Mouse (Mus musculus) ES-E14 (cell line): Measurements from ENCODE around the gene Epas1. TPM values are rescaled to one million over a fixed set of nuclear protein-coding genes. Genes with fewer than 3 reads are reported as not detected.

Experiments used
- DNase-seq: peaks from one replicate; pipeline ENCODE4 v3.0.0-alpha.2; 2013; ENCODE audit warnings: low read depth, low spot score
- H3K27ac ChIP-seq: 2 replicates; pipeline ENCODE4 v1.5.1; 2012; ENCODE audit warnings: low read depth, mild to moderate bottlenecking, low read length, moderate library complexity, mixed read lengths; ENCODE audit not compliant: poor library complexity, insufficient read depth, severe bottlenecking
- H3K36me3 ChIP-seq: 2 replicates; pipeline ENCODE4 v1.6.1; 2012; ENCODE audit warnings: mild to moderate bottlenecking, low read length, moderate library complexity, mixed read lengths; ENCODE audit not compliant: control insufficient read depth, poor library complexity, insufficient read depth, severe bottlenecking
- H3K4me1 ChIP-seq, 2 experiments: fragments of 150-350 bp in 1 of 2; sonication (generic) in 1 of 2; 2 replicates each; pipeline ENCODE4 v1.6.1; 2012; ENCODE audit warnings: low read length in 2 of 2, mild to moderate bottlenecking in 1 of 2, mixed read lengths in 1 of 2; ENCODE audit not compliant: control insufficient read depth in 2 of 2, insufficient read depth in 2 of 2, poor library complexity in 1 of 2
- H3K4me3 ChIP-seq, 2 experiments: fragments of 150-350 bp in 1 of 2; sonication (generic) in 1 of 2; 2 replicates each; pipeline ENCODE4 v1.5.1; 2012; ENCODE audit warnings: low read length in 2 of 2, low read depth in 1 of 2, mild to moderate bottlenecking in 1 of 2, mixed read lengths in 1 of 2; ENCODE audit not compliant: insufficient read depth in 1 of 2, poor library complexity in 1 of 2, severe bottlenecking in 1 of 2
- H3K9ac ChIP-seq: 2 replicates; pipeline ENCODE4 v1.6.1; 2012; ENCODE audit warnings: low read depth, mild to moderate bottlenecking, low read length, mixed read lengths; ENCODE audit not compliant: poor library complexity, insufficient read depth, severe bottlenecking
- H3K9me3 ChIP-seq: fragments of 150-350 bp; sonication (generic); 2 replicates; pipeline ENCODE4 v1.6.1; 2012; ENCODE audit warnings: low read depth, mild to moderate bottlenecking, low read length; ENCODE audit not compliant: control insufficient read depth, insufficient read depth
- CHD2 ChIP-seq: IDR thresholded peaks from 2 replicates; pipeline ENCODE4 v1.6.1; 2014; ENCODE audit warnings: mild to moderate bottlenecking, low read depth, low read length, inconsistent platforms
- HCFC1 ChIP-seq: IDR thresholded peaks from 2 replicates; pipeline ENCODE4 v1.6.1; 2012; ENCODE audit warnings: low read length, inconsistent platforms, borderline replicate concordance; ENCODE audit not compliant: insufficient read depth
- MAFK ChIP-seq: IDR thresholded peaks from 2 replicates; pipeline ENCODE4 v1.6.1; 2014; ENCODE audit warnings: mild to moderate bottlenecking, low read depth, low read length, inconsistent platforms; ENCODE audit not compliant: insufficient read depth
- ZC3H11A ChIP-seq: IDR thresholded peaks from 2 replicates; pipeline ENCODE4 v1.6.1; 2012; ENCODE audit warnings: low read depth, mild to moderate bottlenecking, inconsistent platforms, low read length, borderline replicate concordance
- ZNF384 ChIP-seq: IDR thresholded peaks from 2 replicates; pipeline ENCODE4 v1.6.1; 2012; ENCODE audit warnings: low read depth, low read length, inconsistent platforms
- in situ Hi-C, 2 experiments: fragments of 600-800 bp; cut with MboI; formaldehyde crosslinking; loops; one replicate each; pipeline ENCODE4 v1.15.1; 2025; ENCODE audit warnings: low sequenced_read_pairs in 2 of 2, inconsistent platforms in 1 of 2; ENCODE audit not compliant: unreplicated experiment in 2 of 2
- total RNA-seq: library from RNA; depleted of rRNA; stranded (reverse); fragments of 300-350 nt; gene quantifications from 2 replicates; pipeline ENCODE4 v1.2.3, GENCODE M21; 2012

Gene Epas1
- total RNA-seq, 1 experiment, result 9.5 TPM

- H3K9me3 ChIP-seq, result no peaks in the 10 kb centered on the region
- H3K4me1 ChIP-seq, result peaks cover 3 to 6% of the 10 kb centered on the region in 2 experiments; a peak in 2 of 4 replicates
- no peak for DNase-seq
- in situ Hi-C loops, result no loop called here
- H3K27ac ChIP-seq, result no peak overlapping the region
- H3K36me3 ChIP-seq, result no peaks in the 10 kb centered on the region
- H3K9ac ChIP-seq, result no peak overlapping the region
- TF ChIP-seq MAFK (no peak), ZNF384 (no peak)
- no peak overlapping the region for H3K4me3 ChIP-seq
Observed at GRCm38 (mm10) chr17:86780708-86781318, 27.3 kb downstream of the Epas1 start.

- Histone ChIP-seq H3K9ac (no peak overlapping the region), H3K27ac (no peak overlapping the region), H3K4me1 (peaks cover 3 to 6% of the 10 kb centered on the region in 2 experiments; a peak in 2 of 4 replicates), H3K9me3 (no peaks in the 10 kb centered on the region), H3K36me3 (no peaks in the 10 kb centered on the region), H3K4me3 (no peak overlapping the region)
- no peak for TF ChIP-seq MAFK
- TF ChIP-seq HCFC1, result no peak
- no peak for TF ChIP-seq CHD2
- TF ChIP-seq ZNF384, result no peak
- no peak for TF ChIP-seq ZC3H11A
- no peak for DNase-seq
- in situ Hi-C loops, result no loop called here
Observed at GRCm38 (mm10) chr17:86781755-86782400, 28.4 kb downstream of the Epas1 start.

GRCm38 (mm10) chr17:86784405-86784977 is 31.0 kb downstream of the Epas1 start:
- Histone ChIP-seq H3K4me3 (no peak overlapping the region), H3K4me1 (peaks cover 3 to 4% of the 10 kb centered on the region in 2 experiments; a peak in 2 of 4 replicates), H3K9me3 (no peaks in the 10 kb centered on the region), H3K36me3 (no peaks in the 10 kb centered on the region), H3K27ac (no peak overlapping the region), H3K9ac (no peak overlapping the region)
- TF ChIP-seq HCFC1, result no peak
- TF ChIP-seq ZNF384, result no peak
- no peak for TF ChIP-seq CHD2
- no peak for TF ChIP-seq MAFK
- TF ChIP-seq ZC3H11A, result no peak
- in situ Hi-C loops, result no loop called here
- DNase-seq, result no peak

GRCm38 (mm10) chr17:86785612-86786011 is 32.1 kb downstream of the Epas1 start:
- DNase-seq, result no peak
- H3K9ac ChIP-seq, result no peak overlapping the region
- in situ Hi-C loops, result no loop called here
- no peak overlapping the region for H3K27ac ChIP-seq
- H3K36me3 ChIP-seq, result no peaks in the 10 kb centered on the region
- no peak for TF ChIP-seq ZNF384
- no peak for TF ChIP-seq HCFC1
- TF ChIP-seq CHD2, result no peak
- no peak overlapping the region for H3K4me3 ChIP-seq
- H3K9me3 ChIP-seq, result no peaks in the 10 kb centered on the region
- peaks cover 3 to 4% of the 10 kb centered on the region in 2 experiments; a peak in 2 of 4 replicates for H3K4me1 ChIP-seq

- H3K27ac ChIP-seq, result no peak overlapping the region
- H3K36me3 ChIP-seq, result no peaks in the 10 kb centered on the region
- in situ Hi-C loops, result no loop called here
- H3K9ac ChIP-seq, result no peak overlapping the region
- TF ChIP-seq HCFC1 (no peak), CHD2 (no peak), ZC3H11A (no peak), MAFK (no peak), ZNF384 (no peak)
- no peaks in the 10 kb centered on the region for H3K9me3 ChIP-seq
- DNase-seq, result no peak
- H3K4me1 ChIP-seq, result peaks cover 3 to 4% of the 10 kb centered on the region in 2 experiments; a peak in 2 of 4 replicates
- no peak overlapping the region for H3K4me3 ChIP-seq
Observed at GRCm38 (mm10) chr17:86786496-86786895, 33.0 kb downstream of the Epas1 start.
